Mouse (Mus musculus) frontal cortex, adult 2 months (tissue): ENCODE measurements at regions not wholly inside any gene's neighbourhood (a gene's known extent, or its start where the extent isn't known, plus 50 kb on each side); places are given as distances from the start of the nearest gene placed in this dataset.

Experiments
- DNase-seq, 2 experiments: peaks; one replicate each; pipeline ENCODE4 v3.0.0; 2022; ENCODE audit warnings: low spot score in 1 of 2; ENCODE audit errors: extremely low spot score in 1 of 2

DNA sequence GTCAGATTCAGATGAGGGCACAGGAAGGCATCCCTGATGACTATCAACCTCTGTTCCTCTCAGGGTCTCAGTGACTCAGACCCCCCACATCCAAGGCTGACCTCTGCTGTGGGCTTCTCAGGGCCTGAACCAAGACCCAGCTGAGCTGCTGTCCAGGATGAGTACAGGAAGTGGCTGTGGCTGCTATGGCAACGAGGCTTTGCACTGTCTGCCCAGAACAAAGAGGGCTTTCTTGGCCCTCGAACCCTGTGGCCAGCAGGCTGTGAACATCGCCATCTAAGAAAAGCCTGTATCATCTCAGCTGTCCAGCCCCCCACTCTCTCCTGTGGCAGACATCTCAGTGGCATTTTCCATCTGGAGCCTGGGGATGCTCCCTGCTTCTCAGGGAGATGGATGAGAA, 159.5 kb downstream of the 3100002H09Rik start:
- DNase-seq: peak in 1 of 2 experiments; percentile 17

DNA sequence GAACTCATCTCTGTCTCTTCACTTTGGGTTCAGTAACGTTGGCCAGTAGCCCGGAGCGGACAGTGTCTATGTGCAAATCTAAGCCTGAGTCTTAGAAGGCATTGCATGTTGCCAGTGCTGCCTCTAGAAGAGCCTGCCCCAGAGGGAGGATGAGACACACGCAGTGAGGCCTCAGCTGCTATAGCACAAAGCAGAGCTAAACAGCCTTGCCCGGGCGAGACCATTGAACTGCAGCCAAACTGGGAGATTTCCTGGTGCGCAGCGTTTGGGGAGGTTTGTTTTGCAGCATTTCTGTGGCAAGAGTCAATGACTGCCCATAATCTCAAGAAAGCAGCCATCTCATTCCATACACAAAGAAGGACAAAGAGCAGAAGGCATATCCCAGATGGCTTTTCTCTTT, 164.0 kb downstream of the 3100002H09Rik start:
- DNase-seq: no peak

- DNase-seq: no peak
These were observed 166.9 kb downstream of the 3100002H09Rik start for GRCm38 (mm10) chr4:124443613-124444108.

GRCm38 (mm10) chr4:124443130-124443503, 167.5 kb downstream of the 3100002H09Rik start:
- no peak for DNase-seq

- DNase-seq: no peak
These were observed 168.0 kb downstream of the 3100002H09Rik start for GRCm38 (mm10) chr4:124442491-124443129.

DNA sequence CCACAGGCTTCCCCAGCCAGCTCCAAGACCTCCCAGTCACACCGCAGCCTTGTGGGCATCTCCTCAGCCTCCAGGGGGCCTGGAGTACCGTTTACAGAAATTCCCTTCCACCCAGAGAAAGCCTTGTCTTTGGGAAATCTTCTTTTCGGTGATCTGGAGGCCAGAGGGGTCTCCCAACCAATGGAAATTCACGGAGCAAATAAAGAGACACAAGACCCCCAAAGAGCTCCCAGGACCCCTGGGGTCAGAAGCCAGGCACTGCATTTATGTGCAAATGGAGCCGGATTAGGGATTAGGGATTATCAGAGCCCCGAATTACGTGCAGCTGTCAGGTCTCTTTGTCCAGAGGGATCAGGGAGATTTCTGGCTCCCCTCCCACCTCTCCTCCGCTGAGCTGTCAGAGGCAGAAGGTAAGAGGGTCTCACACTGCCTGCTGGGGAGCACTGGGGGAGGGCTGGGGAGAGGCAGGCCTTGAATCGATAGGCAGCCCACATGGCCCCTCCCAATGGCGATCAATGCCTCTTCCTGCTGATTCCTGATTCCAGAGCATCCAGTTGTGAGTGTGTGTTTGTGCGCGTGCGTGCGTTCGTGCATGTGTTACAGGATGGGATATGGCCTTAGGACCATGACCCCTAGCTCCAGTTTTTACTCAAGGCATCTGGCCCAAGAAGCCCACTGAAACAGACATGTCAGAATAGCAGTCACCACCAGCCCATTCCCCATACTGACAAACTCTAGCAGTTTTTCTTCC, 168.7 kb downstream of the 3100002H09Rik start:
- DNase-seq: no peak

DNA sequence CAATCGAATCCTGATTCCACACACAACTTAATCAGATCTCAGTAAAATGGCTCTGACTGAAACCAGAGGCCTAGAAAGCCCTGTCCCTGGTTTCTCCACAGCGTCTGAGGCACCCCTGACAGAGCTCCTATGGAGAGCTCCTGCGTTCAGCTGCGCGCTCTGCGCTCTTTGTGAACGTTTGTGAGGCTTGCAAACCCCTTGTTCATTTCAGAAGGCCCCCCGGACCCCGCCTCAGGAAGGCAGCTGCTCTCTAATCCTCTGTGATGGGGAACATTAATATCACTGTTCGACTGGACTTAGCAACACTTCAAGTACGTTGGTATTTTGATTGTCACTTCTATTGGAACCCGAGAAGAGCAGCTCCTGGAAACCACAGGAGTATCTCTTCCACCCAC, 175.6 kb downstream of the 3100002H09Rik start:
- DNase-seq: no peak

- no peak for DNase-seq
These were observed 176.3 kb downstream of the 3100002H09Rik start for GRCm38 (mm10) chr4:124434059-124435039.

GRCm38 (mm10) chr4:124433506-124433905, 177.1 kb downstream of the 3100002H09Rik start:
- no peak for DNase-seq

DNA sequence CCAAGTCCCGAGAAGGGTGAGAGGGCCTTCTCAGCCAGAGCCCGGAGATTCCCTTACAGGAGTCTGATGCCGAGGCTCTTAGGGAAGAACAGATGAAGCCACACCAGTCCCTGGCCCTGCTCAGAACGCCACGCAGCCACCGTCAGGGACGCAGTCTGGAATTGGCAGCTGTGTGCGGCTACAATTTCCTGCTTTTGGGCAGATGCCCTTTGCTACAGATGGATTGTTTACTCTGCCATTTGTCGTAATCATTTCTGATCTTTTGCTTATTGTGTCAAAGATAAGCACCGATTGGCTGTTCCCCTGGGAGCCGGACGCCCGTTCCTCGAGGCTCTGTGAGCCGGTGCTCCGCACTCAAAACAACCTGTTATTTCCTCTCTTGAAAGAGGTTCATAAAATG, 179.4 kb downstream of the 3100002H09Rik start:
- no peak for DNase-seq

GRCm38 (mm10) chr4:124428844-124429243, 181.8 kb downstream of the 3100002H09Rik start:
- no peak for DNase-seq

- no peak for DNase-seq
These were observed 188.2 kb downstream of the 3100002H09Rik start for GRCm38 (mm10) chr4:124422406-124422805.

- DNase-seq: no peak
These were observed 192.2 kb downstream of the 3100002H09Rik start for GRCm38 (mm10) chr4:124418431-124418830.

DNA sequence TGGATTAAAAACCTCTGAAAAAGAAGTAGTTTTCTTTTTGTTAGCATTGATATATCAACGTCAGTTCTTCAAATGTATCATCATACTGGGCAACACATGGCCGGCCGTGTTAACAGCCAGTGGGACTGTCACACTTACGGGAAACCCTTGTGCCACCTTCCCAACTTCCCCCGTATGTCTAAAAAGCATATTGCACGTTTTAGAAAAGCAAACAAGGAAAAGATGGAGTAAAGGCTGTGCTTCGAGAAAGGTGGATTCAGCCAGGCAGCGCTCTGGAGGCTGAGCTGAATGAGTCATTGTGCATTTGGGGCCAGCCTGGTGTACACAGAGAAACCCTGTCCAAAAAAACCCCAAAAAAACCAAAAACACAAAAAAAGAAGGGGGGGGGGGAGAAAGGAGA, 193.4 kb downstream of the 3100002H09Rik start:
- no peak for DNase-seq

GRCm38 (mm10) chr4:124416266-124416665, 194.3 kb downstream of the 3100002H09Rik start:
- DNase-seq: no peak

- DNase-seq: no peak
These were observed 196.2 kb downstream of the 3100002H09Rik start for GRCm38 (mm10) chr4:124414386-124414785.

DNA sequence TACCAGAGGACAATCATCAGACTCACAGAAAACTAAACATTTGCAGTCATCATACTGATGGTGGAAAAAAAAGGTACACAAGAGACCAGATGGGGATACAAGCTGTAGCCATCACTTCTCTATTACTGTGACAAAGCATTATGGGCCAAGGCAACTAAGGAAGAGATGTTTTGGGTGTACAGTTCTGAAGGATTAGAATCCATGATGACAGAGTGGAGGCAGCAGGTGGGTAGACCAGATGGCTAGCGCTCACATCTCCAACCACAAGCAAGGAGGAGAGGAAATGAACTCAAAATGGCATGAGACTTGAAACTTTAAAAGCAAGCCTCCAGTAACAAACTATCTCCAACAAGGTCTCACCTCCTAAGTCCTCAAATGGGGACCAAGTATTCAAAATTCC, 201.3 kb downstream of the 3100002H09Rik start:
- DNase-seq: peak in 1 of 2 experiments; percentile 40

GRCm38 (mm10) chr4:124402075-124402474, 208.5 kb downstream of the 3100002H09Rik start:
- no peak for DNase-seq

GRCm38 (mm10) chr4:124400741-124401140, 209.9 kb downstream of the 3100002H09Rik start:
- peak; percentile 60 to 74 for DNase-seq

GRCm38 (mm10) chr4:124400136-124400675, 210.4 kb downstream of the 3100002H09Rik start:
- DNase-seq: peak in 1 of 2 experiments; percentile 32
